Mouse (Mus musculus): Measurements from ENCODE around the gene Gm21312. TPM values are rescaled to one million over a fixed set of nuclear protein-coding genes. Genes with fewer than 3 reads are reported as not detected.
"Not testable (repeated sequence)": the region's sequence is repeated elsewhere in the genome, so short reads cannot be mapped to it uniquely, and the experiment has no call there.

Gm21312 gene
- total RNA-seq (2015), result not detected in 2 replicates
- total RNA-seq (2017), result not detected in 2 replicates

DNA sequence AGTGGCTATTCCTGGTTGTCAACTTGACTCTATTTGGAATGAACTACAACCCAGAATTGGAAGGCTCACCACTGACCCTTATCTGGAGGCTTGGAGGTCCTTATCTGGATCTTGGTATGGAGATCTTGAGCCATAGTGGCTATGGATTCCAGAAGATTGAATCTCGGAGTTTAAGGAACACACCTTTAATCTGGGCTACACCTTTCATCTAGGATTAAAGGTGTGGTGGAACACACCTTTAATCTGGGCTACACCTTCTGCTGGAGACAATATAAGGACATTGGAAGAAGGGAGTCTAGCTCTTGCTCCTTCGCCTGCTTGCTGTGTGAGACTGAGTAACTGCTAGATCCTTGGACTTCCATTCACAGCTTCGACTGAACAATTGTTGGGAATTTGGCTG is at the start of gene Gm21312:
TSS of gene Gm21312 (plus strand) at position 301 of the 400 bp plus-strand sequence.
- not testable (repeated sequence) for ATAC-seq (ENCODE audit: poor library complexity, severe bottlenecking)

DNA sequence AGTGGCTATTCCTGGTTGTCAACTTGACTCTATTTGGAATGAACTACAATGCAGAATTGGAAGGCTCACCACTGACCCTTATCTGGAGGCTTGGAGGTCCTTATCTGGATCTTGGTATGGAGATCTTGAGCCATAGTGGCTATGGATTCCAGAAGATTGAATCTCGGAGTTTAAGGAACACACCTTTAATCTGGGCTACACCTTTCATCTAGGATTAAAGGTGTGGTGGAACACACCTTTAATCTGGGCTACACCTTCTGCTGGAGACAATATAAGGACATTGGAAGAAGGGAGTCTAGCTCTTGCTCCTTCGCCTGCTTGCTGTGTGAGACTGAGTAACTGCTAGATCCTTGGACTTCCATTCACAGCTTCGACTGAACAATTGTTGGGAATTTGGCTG is 34.1 kb upstream of the Gm21312 start, which contains the start of gene Gm21293:
TSS of gene Gm21293 (plus strand) at position 301 of the 400 bp plus-strand sequence.
- ATAC-seq (ENCODE audit: poor library complexity, severe bottlenecking), result not testable (repeated sequence)

DNA sequence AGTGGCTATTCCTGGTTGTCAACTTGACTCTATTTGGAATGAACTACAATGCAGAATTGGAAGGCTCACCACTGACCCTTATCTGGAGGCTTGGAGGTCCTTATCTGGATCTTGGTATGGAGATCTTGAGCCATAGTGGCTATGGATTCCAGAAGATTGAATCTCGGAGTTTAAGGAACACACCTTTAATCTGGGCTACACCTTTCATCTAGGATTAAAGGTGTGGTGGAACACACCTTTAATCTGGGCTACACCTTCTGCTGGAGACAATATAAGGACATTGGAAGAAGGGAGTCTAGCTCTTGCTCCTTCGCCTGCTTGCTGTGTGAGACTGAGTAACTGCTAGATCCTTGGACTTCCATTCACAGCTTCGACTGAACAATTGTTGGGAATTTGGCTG is 25.6 kb upstream of the Gm21312 start, which contains the start of gene Gm6763:
TSS of gene Gm6763 (plus strand) at position 301 of the 400 bp plus-strand sequence.
- ATAC-seq (ENCODE audit: poor library complexity, severe bottlenecking), result not testable (repeated sequence)

DNA sequence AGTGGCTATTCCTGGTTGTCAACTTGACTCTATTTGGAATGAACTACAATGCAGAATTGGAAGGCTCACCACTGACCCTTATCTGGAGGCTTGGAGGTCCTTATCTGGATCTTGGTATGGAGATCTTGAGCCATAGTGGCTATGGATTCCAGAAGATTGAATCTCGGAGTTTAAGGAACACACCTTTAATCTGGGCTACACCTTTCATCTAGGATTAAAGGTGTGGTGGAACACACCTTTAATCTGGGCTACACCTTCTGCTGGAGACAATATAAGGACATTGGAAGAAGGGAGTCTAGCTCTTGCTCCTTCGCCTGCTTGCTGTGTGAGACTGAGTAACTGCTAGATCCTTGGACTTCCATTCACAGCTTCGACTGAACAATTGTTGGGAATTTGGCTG is 17.1 kb upstream of the Gm21312 start, which contains the start of gene Gm8764:
TSS of gene Gm8764 (plus strand) at position 301 of the 400 bp plus-strand sequence.
- ATAC-seq (ENCODE audit: poor library complexity, severe bottlenecking), result not testable (repeated sequence)

DNA sequence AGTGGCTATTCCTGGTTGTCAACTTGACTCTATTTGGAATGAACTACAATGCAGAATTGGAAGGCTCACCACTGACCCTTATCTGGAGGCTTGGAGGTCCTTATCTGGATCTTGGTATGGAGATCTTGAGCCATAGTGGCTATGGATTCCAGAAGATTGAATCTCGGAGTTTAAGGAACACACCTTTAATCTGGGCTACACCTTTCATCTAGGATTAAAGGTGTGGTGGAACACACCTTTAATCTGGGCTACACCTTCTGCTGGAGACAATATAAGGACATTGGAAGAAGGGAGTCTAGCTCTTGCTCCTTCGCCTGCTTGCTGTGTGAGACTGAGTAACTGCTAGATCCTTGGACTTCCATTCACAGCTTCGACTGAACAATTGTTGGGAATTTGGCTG is 8.6 kb upstream of the Gm21312 start, which contains the start of gene Gm21304:
TSS of gene Gm21304 (plus strand) at position 301 of the 400 bp plus-strand sequence.
- not testable (repeated sequence) for ATAC-seq (ENCODE audit: poor library complexity, severe bottlenecking)

DNA sequence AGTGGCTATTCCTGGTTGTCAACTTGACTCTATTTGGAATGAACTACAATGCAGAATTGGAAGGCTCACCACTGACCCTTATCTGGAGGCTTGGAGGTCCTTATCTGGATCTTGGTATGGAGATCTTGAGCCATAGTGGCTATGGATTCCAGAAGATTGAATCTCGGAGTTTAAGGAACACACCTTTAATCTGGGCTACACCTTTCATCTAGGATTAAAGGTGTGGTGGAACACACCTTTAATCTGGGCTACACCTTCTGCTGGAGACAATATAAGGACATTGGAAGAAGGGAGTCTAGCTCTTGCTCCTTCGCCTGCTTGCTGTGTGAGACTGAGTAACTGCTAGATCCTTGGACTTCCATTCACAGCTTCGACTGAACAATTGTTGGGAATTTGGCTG is 8.4 kb downstream of the Gm21312 start, which contains the start of gene Gm20765:
TSS of gene Gm20765 (plus strand) at position 301 of the 400 bp plus-strand sequence.
- not testable (repeated sequence) for ATAC-seq (ENCODE audit: poor library complexity, severe bottlenecking)

DNA sequence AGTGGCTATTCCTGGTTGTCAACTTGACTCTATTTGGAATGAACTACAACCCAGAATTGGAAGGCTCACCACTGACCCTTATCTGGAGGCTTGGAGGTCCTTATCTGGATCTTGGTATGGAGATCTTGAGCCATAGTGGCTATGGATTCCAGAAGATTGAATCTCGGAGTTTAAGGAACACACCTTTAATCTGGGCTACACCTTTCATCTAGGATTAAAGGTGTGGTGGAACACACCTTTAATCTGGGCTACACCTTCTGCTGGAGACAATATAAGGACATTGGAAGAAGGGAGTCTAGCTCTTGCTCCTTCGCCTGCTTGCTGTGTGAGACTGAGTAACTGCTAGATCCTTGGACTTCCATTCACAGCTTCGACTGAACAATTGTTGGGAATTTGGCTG is 16.9 kb downstream of the Gm21312 start, which contains the start of gene Gm4340:
TSS of gene Gm4340 (plus strand) at position 301 of the 400 bp plus-strand sequence.
- ATAC-seq (ENCODE audit: poor library complexity, severe bottlenecking), result not testable (repeated sequence)

DNA sequence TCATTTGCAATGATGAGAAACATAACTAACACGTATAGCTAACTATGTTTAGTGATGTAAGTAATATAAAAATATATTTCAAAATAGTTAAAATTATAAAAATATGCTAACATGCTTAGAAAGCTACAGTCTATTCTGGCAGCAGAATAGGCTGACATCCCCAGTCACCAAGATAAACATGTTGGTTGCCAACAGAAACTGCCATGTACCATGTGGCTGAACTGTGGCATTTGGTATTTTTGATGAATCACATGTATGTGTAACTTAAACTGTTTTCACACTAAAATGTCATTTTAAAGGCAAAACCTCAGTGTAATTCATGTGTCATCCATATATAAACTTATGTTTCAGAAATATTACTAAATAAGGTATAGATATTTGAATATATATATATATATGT is 32.8 kb downstream of the Gm21312 start:
- ATAC-seq (ENCODE audit: poor library complexity, severe bottlenecking), result no peak

DNA sequence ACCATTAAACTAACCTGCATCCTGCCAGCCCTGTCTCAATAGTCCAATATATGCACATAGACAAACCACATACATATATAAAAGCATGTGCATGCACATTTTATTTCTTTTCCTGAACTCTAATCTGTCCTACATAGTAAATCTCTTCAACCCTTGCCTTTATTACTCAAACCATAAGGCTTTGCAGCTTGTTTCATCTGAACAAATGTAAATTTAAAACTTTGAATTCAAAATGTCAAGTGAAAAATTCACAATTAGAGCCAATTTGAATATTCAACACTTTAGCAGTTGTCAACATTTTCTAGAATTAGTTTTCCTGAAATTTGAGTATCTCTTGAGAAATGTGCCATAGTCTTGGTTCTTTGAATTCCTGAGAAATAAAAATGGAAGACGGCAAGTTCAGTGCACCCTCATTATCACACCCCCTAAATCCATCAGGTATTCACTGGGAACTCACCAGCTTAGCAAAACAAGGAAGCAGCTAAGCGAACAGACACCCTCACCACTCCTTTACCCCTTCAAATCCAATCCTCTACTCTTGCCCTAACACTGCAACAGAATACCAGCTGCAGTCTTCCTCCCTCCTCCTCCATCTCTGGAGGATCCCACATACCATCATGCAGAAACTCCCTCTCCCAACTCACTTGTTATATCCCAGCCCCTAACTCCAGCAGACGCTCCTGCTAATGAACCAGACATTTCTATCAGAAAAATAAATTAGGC is 33.6 kb downstream of the Gm21312 start:
- no peak for ATAC-seq (ENCODE audit: poor library complexity, severe bottlenecking)

DNA sequence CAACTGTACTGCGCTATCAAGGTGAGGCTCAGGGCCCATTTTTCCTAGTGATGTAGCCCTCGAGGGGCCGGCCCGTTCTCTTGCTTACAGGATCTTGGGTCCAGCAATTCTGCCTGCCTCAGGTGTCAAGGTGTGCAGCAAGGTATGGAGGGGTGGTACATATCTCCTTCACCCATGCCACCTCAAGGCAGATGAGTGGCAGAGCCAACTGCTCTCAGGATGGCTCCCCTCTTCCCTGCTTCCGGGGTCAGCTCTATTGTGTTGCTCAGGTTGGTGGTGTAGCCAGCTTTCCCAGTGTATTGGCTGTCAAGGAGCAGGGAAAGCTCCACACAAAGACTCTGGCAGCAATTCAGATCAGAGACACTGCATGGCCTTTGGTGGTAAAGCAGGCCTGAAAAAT is 37.7 kb downstream of the Gm21312 start:
- ATAC-seq (ENCODE audit: poor library complexity, severe bottlenecking), result no peak

DNA sequence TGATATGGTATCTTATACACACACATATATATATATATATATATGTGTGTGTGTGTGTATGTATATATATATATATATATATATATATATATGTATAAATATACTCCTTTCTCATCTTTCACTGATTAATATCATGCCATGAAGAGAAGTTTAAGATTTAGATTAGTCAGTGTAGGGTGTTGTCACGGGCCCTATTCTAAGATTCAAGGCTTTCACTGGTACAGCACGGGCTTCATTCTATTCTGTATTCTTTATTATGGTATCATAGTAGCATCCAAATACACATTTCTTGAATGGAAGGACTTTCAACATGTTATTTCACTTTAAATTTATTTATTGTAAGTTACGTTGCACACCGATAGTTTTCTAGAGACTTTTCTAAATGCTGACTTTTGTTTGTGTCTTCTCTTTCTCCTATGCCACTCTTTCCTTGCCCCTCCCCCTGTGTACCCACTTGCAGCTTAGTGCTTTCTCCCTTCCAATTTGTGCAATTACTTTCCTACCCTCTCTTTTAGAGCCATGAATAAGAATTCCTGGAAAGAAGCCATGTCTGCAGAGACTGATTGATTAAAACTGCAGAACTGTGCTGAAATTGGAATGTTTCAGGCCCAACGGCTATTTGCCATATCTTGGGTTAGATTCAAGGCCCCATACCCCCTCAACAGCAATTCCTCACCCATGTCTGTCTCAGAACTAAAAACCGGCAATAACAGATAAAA is 43.6 kb downstream of the Gm21312 start:
- ATAC-seq (ENCODE audit: poor library complexity, severe bottlenecking), result no peak

Other genes with a start within 250 kb of the Gm21312 start
- not detected in 2 replicates for gene Gm21293, start 34.0 kb upstream of the Gm21312 start, total RNA-seq (2015)
- gene Gm21293, start 34.0 kb upstream of the Gm21312 start, total RNA-seq (2017), result not detected in 2 replicates
- not detected in 2 replicates for gene Gm6763, start 25.5 kb upstream of the Gm21312 start, total RNA-seq (2015)
- not detected in 2 replicates for gene Gm6763, start 25.5 kb upstream of the Gm21312 start, total RNA-seq (2017)
- not detected in 2 replicates for gene Gm8764, start 17.0 kb upstream of the Gm21312 start, total RNA-seq (2015)
- gene Gm8764, start 17.0 kb upstream of the Gm21312 start, total RNA-seq (2017), result not detected in 2 replicates
- gene Gm21304, start 8.5 kb upstream of the Gm21312 start, total RNA-seq (2015), result not detected in 2 replicates
- gene Gm21304, start 8.5 kb upstream of the Gm21312 start, total RNA-seq (2017), result not detected in 2 replicates
- gene Gm20765, start 8.5 kb downstream of the Gm21312 start, total RNA-seq (2015), result not detected in 2 replicates
- not detected in 2 replicates for gene Gm20765, start 8.5 kb downstream of the Gm21312 start, total RNA-seq (2017)
- not detected in 2 replicates for gene Gm4340, start 17.0 kb downstream of the Gm21312 start, total RNA-seq (2015)
- not detected in 2 replicates for gene Gm4340, start 17.0 kb downstream of the Gm21312 start, total RNA-seq (2017)

Measured in megakaryocyte, adult 5-6 weeks (primary cell).